Mouse (Mus musculus) retina, embryonic 14.5 days (tissue): ENCODE measurements around the gene Slc10a7.
"Not testable (repeated sequence)": the region's sequence is repeated elsewhere in the genome, so short reads cannot be mapped to it uniquely, and the experiment has no call there.

Experiments
- DNase-seq: peaks from one replicate; pipeline ENCODE4 v3.0.0-alpha.2; 2015; ENCODE audit warnings: low spot score

Gene Slc10a7

GRCm38 (mm10) chr8:78668206-78668605 is 159.1 kb downstream of the Slc10a7 start:
- DNase-seq: no peak

GRCm38 (mm10) chr8:78670241-78670640 is 161.1 kb downstream of the Slc10a7 start:
- no peak for DNase-seq

- DNase-seq: no peak
These were observed 169.5 kb downstream of the Slc10a7 start for GRCm38 (mm10) chr8:78678541-78679219.

GRCm38 (mm10) chr8:78690795-78691194 is 181.6 kb downstream of the Slc10a7 start:
- DNase-seq: peak; percentile 39

- no peak for DNase-seq
These were observed 189.2 kb downstream of the Slc10a7 start for GRCm38 (mm10) chr8:78698331-78698741.

- DNase-seq: no peak
These were observed 194.1 kb downstream of the Slc10a7 start for GRCm38 (mm10) chr8:78703068-78703820.

- DNase-seq: no peak
These were observed 196.8 kb downstream of the Slc10a7 start for GRCm38 (mm10) chr8:78705980-78706379.

GRCm38 (mm10) chr8:78709948-78710644 is 200.9 kb downstream of the Slc10a7 start:
- no peak for DNase-seq

- no peak for DNase-seq
These were observed 201.8 kb downstream of the Slc10a7 start for GRCm38 (mm10) chr8:78710961-78711360.

- DNase-seq: no peak
These were observed 205.7 kb downstream of the Slc10a7 start for GRCm38 (mm10) chr8:78714880-78715279.

- DNase-seq: no peak
These were observed 207.4 kb downstream of the Slc10a7 start for GRCm38 (mm10) chr8:78716546-78716945.

- DNase-seq: not testable (repeated sequence)
These were observed 208.0 kb downstream of the Slc10a7 start for GRCm38 (mm10) chr8:78717191-78717590.

- no peak for DNase-seq
These were observed 210.3 kb downstream of the Slc10a7 start for GRCm38 (mm10) chr8:78719279-78720040.

GRCm38 (mm10) chr8:78720041-78720414 is 210.9 kb downstream of the Slc10a7 start:
- no peak for DNase-seq

GRCm38 (mm10) chr8:78721576-78721975 is 212.4 kb downstream of the Slc10a7 start:
- DNase-seq: no peak

GRCm38 (mm10) chr8:78722201-78722600 is 213.1 kb downstream of the Slc10a7 start:
- DNase-seq: no peak

GRCm38 (mm10) chr8:78724832-78725231 is 215.7 kb downstream of the Slc10a7 start:
- DNase-seq: no peak

- no peak for DNase-seq
These were observed 219.1 kb downstream of the Slc10a7 start for GRCm38 (mm10) chr8:78728240-78728639.

- no peak for DNase-seq
These were observed 223.3 kb downstream of the Slc10a7 start for GRCm38 (mm10) chr8:78732410-78732809.

GRCm38 (mm10) chr8:78732995-78733512 is 223.9 kb downstream of the Slc10a7 start:
- no peak for DNase-seq

- no peak for DNase-seq
These were observed 225.8 kb downstream of the Slc10a7 start for GRCm38 (mm10) chr8:78734721-78735517.
